Mouse (Mus musculus) embryonic facial prominence, embryonic 10.5 days (tissue): Measurements from ENCODE around the gene Vmn1r219. TPM values are rescaled to one million over a fixed set of nuclear protein-coding genes. Genes with fewer than 3 reads are reported as not detected.

Source experiments
- polyA plus RNA-seq: library from polyadenylated mRNA; unstranded; fragments of >200 nt; fragmentation: Nextera tagmentation; extraction: Ambion mirVana; gene quantifications from 2 replicates; pipeline ENCODE4 v1.2.1, GENCODE M21; 2016

Gene Vmn1r219
- polyA plus RNA-seq, 1 experiment from 2014 or later: 0.06 TPM

Other genes starting within 250 kb of the Vmn1r219 start
- not detected in 2 replicates for gene Vmn1r213, start 151.7 kb upstream of the Vmn1r219 start, polyA plus RNA-seq
- gene Vmn1r214, start 128.9 kb upstream of the Vmn1r219 start, polyA plus RNA-seq: not detected in 2 replicates
- not detected in 2 replicates for gene Vmn1r215, start 91.3 kb upstream of the Vmn1r219 start, polyA plus RNA-seq
- not detected in 2 replicates for gene Vmn1r217, start 41.1 kb upstream of the Vmn1r219 start, polyA plus RNA-seq
- not detected in 2 replicates for gene Vmn1r218, start 26.2 kb upstream of the Vmn1r219 start, polyA plus RNA-seq
- not detected in 2 replicates for gene Vmn1r220, start 28.7 kb downstream of the Vmn1r219 start, polyA plus RNA-seq
- not detected in 2 replicates for gene Vmn1r221, start 54.8 kb downstream of the Vmn1r219 start, polyA plus RNA-seq
- not detected in 2 replicates for gene Vmn1r222, start 76.6 kb downstream of the Vmn1r219 start, polyA plus RNA-seq
- gene Vmn1r223, start 87.8 kb downstream of the Vmn1r219 start, polyA plus RNA-seq: not detected in 2 replicates
- 59.9 and 60.6 TPM in 2 replicates for gene Zfp322a, start 209.9 kb downstream of the Vmn1r219 start, polyA plus RNA-seq